Mouse (Mus musculus): Measurements from ENCODE around the gene Phlda1.

DNA sequence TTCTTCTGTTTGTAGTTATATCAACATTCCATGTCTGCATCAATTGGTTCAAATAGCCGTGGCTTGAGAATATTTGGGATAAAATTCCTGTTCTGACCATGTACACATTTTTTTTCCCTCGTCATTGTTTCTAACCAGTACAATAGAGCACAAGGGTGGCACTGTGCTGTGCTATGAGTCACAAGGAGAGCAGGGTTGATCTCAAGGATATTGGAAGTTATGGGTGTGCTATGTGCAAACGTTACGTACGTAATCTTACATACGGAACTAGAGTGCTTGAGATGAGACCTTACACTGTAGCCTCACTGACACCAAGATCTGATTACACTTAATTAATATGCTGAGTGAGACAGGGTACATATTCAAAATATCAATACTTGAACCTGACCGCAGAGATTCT is 21.5 kb downstream of the Phlda1 start:
- TF ChIP-seq GATA1 (IDR thresholded peaks at IDR 0.05; ENCODE audit: low read length) (no peak), TAL1 (IDR thresholded peaks at IDR 0.05; ENCODE audit: low read length) (no peak)

All from erythroblast, embryonic 14.5 days (primary cell).